Mouse (Mus musculus) layer of hippocampus, adult 8-10 months (tissue): ENCODE measurements at regions not wholly inside any gene's neighbourhood (a gene's known extent, or its start where the extent isn't known, plus 50 kb on each side); places are given as distances from the start of the nearest gene placed in this dataset.

Experiments used
- DNase-seq, 2 experiments: peaks; one replicate each; pipeline ENCODE4 v3.0.0; 2022; ENCODE audit warnings: low spot score in 2 of 2

DNA sequence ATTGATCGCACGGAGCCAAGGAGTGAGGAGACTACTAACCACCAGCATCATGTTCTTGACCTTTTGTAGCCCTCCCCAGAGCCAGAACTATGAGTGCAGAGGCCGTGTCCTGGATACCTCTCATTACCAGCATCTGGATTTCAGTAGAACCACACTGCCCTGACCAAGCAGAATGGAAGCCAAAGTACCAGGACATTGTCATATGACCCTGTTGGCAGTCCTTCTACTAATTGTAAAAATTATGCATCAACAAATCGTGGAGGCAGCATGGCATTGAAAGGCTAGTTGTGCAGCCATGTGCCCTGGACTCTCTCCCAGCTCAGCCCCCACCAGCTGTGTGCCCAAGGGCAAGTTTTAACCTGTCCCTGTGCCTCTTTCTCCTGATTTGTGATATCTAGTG, 135.6 kb upstream of the Dock1 start:
- peak in 1 of 2 experiments; percentile 11 for DNase-seq

DNA sequence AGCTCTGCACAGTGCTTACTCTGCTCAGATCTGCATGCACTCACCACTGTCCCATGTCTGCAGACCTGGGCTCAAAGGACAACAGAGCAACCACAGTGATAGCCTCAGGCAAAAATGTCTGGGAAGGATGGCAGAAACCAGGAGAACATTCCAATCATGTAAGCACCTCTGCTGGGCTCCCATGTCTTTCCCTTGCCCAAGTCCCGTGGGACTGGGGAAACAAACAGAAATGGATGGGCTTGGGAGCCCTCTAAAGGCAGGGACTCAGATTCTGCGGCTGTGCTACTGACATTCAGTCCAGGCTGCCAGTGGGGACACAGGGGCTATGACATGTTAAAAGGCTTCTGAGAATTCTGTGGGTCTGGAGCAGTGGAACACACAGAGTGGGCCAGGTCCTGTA, 128.8 kb upstream of the Dock1 start:
- no peak for DNase-seq

DNA sequence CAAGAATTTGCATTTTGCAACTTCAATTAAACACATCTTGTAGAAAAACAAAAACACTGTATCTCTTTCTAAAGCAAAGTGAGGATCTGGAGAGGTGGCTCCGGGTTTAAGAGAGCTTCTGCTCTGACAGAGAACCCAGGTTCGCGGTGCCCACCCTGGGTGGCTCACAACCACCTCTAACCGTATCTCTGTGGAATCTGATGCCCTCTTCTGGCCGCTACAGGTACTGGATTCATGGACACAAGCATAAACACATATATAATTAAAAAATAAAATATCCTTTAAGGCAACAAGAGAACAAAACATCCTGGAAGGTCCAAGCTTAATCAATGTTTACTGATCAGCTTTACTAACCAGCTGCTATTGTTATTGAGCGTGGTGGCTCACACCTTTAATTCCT, 124.3 kb upstream of the Dock1 start:
- DNase-seq: no peak

DNA sequence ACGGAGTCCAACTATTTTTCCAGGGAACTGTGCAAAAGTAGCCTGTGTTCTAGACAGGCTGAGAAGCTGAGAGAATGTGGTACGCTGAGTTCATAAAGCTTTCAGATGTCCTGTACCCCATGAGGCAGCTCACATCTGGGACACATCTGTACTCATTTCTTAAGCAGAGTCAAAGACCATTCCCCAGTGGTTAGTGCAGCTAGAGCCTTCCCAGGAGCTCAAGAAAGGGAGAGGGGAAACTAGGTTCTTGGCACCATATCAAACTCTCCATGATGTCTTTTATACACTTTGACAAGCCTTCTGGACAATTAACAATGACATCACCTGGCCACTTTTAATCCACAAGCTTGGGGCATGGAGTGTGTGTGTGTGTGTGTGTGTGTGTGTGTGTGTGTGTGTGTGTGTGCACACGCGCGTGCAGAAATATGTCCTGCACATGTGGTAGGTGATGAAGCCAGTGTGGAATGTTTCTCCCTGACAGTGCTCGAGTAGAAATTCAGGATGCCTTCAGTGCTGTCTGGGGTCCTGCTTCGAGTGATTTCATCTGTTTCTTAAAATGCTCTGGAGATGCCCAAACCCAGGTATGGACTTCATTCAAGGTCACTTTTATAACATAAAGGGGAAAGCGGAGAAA, 121.1 kb upstream of the Dock1 start:
- no peak for DNase-seq

DNA sequence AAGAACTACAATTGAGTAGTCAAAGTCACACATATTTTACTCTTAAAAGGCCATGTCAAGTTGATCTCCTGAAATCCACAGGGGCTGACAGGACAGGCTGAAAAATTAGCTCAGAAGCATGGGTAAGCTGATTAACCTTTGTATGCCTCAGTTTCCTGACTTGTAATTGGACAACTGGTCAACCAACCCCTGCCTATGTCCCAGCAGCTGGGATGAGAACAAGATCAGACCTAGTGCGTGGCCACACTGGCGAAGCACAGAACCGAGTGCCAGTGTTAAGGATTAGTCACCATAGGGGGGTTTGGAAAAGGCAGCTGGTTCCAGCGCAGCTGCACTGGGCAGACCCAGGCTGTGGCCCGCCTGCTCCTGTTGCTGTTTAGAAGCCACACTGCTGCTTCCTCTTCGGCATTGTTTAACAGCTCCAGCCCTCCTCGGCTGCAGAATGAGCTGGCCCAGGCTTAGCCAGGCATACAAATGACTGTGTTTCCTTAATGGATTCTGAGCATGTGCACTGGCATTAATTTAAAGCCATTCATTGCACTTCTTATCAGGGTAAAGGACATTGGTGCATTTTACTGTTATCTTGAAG, 120.1 kb upstream of the Dock1 start:
- DNase-seq: peak; percentile 20 to 37

DNA sequence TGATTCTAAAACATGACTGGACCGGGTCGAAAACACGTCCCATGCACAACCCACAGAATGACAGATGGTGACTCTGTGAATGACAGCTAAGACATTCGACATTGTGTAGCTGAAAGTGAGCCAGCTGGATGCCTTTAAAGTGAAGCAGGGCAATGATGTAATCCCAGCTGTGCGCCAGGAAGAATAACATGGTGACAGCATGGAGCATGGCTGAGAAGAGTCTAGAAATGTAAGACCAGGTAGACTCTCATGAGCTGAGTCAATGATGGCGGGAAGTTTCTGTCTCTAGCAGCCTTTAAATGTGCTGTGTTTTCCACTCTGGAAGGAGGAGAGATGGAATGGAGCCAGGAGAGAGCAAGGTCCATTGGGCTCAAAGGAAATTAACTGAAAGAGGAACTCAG, 118.4 kb upstream of the Dock1 start:
- peak; percentile 31 to 55 for DNase-seq

DNA sequence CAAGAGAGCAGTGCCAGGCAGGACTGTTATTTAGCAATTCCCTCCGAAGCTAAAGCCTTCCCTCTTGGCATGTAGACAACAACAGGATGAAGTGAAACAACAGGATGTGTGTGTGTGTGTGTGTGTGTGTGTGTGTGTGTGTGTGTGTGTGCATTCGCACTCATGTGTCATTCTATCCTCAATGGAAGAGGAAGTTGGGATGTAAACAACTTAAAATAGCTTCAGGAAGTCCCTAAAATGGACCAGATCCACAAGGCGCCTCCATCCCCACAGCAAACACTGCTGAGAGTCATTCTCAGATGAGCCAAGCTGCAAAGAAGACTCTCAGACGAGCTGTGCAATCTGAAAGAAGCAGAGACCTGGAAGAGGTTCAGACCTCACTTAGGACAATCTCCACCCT, 114.4 kb upstream of the Dock1 start:
- DNase-seq: no peak

DNA sequence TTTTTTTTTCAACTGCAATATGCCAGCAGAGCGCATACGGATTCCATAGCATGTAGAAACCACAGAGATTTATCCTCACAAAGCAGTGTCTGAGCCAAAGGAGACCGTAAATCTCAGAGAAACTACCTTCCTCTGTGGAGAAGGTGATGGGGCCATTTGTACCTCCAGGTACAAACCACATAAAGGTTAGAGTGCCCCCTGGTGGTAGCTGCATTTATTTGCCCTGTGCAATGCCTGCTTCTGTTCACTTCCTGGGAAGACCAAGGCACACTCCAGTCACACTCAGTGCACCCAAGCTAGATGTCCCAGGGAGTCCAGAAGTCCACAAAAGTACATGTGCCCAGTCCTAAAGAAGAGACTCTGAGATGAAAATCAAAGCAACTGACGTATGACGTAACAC, 104.1 kb upstream of the Dock1 start:
- peak; percentile 37 to 77 for DNase-seq

DNA sequence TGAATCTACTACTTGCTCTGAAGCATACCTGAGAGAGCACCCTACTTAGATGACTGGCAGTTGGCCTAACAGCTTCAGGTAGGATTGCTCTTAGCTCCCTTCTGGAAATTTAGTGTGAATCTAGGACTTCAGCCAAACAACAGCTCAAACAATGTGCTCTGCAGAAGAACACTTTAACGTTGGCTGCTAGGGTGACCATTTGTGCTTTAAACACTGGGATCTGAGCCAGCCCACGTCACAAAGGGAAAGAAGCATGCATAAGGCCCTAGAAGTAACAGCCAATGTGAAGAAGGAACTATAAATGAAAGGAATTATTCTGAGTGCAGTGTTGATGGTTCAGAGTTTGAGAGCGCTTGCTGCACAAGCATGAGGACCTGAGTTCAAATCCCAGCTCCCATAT, 101.2 kb upstream of the Dock1 start:
- no peak for DNase-seq

DNA sequence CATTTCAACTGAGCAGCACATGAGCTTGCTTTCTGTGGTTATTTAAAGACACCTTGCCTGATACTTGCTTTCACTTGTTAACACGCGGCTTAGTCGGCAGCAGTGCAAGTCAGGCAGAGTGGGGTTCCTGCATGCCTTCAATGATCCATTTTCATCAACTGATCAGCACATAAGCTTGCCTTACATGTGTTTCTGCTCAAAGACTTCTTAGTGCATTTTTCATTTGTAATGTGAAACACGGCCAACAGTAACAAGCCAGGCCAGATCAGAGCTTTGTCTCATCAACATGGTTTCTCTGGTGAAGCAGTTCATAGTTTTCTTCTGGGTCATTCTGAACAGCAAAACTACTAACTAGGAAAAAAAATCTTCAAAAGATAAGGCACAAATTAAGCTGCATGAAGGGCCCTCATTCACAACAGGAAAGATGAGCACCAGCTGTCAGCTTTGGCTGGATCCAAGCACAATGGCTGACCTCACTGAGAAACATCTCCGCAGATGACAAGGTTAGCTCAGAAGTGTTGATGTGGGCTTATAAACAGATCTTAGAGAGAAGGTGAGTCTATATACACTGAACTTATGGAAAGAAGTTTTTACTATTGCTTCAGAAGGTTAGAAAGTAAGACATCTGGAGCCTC, 100.2 kb upstream of the Dock1 start:
- no peak for DNase-seq

DNA sequence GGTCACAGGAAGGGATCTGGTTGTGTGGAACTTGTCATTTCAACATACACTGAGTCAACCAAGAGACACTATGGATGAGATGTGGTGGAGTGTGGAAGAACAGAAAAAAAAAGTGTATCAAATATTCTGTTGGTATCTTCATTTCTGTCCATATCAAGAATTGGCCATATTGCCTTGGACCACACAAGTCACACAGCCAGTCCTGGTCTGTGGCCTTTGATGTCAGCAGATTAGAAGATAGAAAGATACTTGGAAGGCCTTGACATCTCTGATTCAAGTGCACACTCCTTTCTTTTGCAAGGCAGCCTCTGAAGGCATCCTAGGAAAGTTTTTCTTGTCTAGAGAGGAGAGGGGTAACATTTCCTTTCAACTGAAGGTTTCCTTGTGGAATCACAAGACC, 88.7 kb upstream of the Dock1 start:
- DNase-seq: no peak

DNA sequence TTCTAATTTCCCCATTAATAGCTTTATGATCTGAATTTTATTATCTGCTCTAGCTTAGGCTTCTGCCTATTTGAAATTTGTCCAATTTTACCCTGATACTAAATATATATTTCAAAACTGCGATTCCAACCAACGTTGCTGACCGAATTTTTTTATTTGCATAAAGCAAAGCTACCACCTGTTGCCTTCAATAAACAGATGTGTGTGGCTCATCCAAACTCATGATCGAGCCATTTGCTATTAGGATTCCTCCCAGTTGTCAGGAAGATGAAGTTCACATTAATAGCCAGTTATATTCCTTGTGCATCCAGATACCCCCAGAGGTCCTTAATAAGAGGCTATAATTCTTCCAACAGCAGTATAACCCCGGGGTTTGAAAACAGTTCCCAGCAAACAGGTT, 85.0 kb upstream of the Dock1 start:
- DNase-seq: no peak

DNA sequence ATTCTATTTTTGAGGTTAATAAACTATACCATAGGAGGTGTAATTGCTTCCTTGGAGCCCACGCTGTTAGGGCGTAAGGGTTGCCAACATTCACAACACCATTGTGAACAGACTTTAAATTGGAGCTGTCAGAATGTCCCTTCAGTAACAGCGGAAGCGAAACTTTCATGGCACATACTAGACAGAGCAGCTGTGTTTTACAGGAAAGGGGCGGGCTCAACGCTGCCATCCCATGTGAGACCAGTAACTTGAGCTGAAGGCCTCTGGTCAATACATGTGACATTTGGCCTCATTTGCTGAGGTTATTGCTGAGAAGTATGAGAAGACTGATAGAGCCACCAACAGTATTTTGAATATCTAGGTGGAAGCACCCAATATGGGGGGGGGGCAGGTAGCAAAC, 83.5 kb upstream of the Dock1 start:
- DNase-seq: no peak

DNA sequence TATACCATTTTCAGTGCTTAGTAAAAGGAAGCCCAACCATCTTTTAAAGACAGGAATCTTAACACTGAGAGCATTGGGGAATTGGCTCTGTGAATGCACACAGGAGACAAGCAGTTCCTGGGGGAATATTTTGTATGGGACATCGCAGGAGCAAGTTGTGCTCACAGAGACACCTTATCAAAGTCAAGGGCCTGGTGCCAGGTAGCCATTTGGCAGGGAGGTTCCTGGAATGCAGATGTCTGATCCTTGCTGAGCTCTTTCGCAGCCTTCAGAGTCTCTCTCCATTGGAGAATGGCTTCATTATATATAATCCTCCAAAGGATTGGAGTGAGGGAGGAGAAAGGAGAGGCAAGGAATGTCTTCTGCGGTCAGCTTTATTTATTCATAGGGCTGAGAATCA, 62.6 kb upstream of the Dock1 start:
- no peak for DNase-seq

DNA sequence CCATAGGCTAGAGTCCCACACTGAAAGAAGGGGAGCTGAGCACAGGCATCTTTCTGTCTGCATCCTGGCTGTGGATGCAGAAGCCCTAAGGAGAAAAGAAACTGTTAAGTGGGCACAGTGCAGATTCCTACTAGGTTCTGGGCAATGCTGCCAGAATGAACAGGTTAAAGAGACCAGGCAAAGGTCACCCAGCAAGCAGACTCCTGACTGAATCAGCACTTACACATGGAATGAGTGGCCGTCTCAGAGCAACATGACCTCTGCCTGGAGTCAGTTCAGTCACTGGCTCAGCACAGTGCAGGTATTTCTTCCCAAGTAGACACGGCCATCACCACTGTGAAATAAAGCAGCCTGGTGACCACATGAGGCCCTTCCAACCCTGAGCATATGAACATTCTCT, 60.3 kb upstream of the Dock1 start:
- DNase-seq: no peak

DNA sequence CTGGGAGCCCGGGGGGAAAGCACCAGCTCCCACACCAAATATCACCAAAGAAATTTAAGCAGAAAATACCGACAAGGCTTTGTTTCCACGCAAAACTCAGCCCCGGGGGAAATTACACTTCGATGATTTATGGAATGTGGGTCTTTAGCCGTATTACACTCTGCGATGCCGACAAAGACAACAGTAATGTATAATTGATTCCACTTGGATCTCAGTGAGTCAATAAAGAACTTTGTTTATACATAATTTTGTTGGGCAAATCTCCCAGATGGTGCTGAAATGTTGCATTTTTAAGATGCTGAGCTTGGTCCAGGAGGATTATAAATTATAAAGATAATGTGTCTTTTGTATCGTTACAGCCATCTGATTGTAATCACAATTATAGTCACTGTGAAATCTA, 59.1 kb upstream of the Dock1 start:
- no peak for DNase-seq

DNA sequence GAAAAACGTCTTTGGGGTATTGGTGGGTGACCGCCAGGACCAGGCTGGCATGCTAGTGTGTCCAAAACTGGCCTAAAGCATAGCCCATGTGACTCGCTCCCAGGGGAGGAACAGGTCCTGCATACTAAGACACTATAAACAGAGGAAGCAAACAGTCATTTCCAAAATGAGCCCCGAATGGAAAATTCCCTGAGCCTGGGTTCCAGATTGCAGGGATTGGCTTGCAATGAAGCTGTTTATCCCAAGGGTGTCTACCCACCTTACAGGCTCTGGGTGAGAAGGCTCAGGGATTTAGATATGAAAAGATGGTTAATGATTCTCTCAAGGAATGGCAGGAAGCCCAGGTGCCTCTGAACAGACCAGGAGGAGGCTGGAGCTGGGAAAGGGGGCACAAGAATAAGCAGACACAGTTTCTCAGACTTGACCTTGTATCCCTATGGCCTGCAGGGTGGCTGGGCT, 58.2 kb upstream of the Dock1 start:
- peak; percentile 35 to 51 for DNase-seq

DNA sequence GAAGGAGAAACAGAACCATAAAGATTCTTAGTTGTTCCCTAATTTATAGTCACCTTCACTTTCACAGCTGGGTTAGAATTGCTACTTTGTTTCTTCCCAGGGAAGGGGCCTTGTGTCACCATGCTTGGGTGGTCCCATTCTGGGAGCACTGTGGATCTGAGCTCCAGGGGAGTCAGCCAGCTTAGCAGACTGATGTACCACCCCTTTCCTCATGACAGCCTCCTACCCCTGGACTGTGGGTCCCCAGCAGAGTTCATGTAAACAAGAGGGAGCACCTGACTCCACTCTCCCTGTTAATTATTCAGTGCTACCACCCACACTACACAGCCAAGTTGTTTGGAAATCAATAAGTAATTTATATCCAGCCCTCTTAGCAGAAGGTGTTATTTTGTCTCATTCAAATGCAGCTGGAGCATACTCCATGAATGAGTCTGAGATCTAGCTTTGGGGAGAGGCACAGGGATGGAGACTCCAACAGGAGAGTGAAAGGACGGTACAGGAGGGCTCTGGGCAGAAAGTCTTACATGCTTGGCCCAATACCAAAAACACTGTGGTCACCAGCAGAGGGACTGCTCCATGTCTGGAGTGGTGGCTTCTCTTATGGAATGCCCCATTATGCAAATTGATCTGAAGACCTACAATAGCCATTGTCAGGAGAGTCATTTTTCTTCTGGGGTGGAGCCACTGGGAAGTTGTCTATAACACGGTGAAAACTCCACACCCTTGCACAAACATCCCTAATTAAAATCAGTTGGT, 51.1 kb upstream of the Dock1 start:
- DNase-seq: no peak

DNA sequence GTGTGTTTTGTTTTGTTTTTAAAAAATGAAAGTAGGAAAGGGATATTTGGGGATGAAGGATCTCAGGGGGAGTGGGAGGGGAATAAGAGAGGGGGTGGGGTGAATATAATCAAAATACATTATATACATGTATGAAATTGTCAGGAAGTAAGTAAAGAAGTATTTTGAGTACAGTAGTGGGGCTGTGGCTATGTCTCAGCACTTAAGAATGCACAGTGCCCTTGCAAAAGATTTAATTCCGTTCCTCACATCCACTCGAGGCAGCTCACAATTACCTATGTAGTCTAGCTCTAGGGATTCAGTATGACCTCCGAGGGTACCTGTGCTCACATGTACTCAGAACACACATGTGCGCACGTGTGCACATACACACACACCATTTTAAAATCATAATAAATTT, 50.4 kb upstream of the Dock1 start:
- DNase-seq: no peak
